Mouse (Mus musculus): ENCODE measurements around the gene Tspan5. TPM values are rescaled to one million over a fixed set of nuclear protein-coding genes. Genes with fewer than 3 reads are reported as not detected.

The Tspan5 gene
- polyA plus RNA-seq, 1 experiment from 2014 or later = 25.3 TPM

GRCm38 (mm10) chr3:138852982-138853689, 111.1 kb downstream of the Tspan5 start:
- Histone ChIP-seq H3K9me3 (no peaks in the 10 kb centered on the region), H3K4me3 (no peak overlapping the region), H3K27ac (no peak overlapping the region), H3K4me1 (peaks cover 91% of the 10 kb centered on the region), H3K27me3 (ENCODE audit: poor library complexity, severe bottlenecking) (peaks cover 40% of the 10 kb centered on the region; the same call in 1 of the 2 replicates), H3K36me3 (replicated peaks) (no peaks in the 10 kb centered on the region)
- no peak for DNase-seq (ENCODE audit: extremely low spot score, low spot score)
- WGBS = 54% methylated on average over 13 of the region's 13 CpGs

GRCm38 (mm10) chr3:138853996-138854836, 112.2 kb downstream of the Tspan5 start:
- 58% methylated on average over 16 of the region's 16 CpGs for WGBS
- Histone ChIP-seq H3K27ac (peak overlapping the region; percentile 75), H3K4me1 (peaks cover 100% of the 10 kb centered on the region), H3K36me3 (replicated peaks) (no peaks in the 10 kb centered on the region), H3K9me3 (no peaks in the 10 kb centered on the region), H3K27me3 (ENCODE audit: poor library complexity, severe bottlenecking) (peaks cover 29% of the 10 kb centered on the region; the same call in 1 of the 2 replicates), H3K4me3 (no peak overlapping the region)
- DNase-seq (ENCODE audit: extremely low spot score, low spot score) = no peak

GRCm38 (mm10) chr3:138855387-138855786, 113.4 kb downstream of the Tspan5 start:
- H3K9me3 ChIP-seq = no peaks in the 10 kb centered on the region
- no peak overlapping the region for H3K4me3 ChIP-seq
- no peak for DNase-seq (ENCODE audit: extremely low spot score, low spot score)
- peaks cover 100% of the 10 kb centered on the region for H3K4me1 ChIP-seq
- H3K36me3 ChIP-seq (replicated peaks) = no peaks in the 10 kb centered on the region
- no peak overlapping the region for H3K27ac ChIP-seq
- H3K27me3 ChIP-seq (ENCODE audit: poor library complexity, severe bottlenecking) = peaks cover 19% of the 10 kb centered on the region; the same call in 1 of the 2 replicates
- WGBS = 88% methylated on average over 5 of the region's 5 CpGs

- Histone ChIP-seq H3K27ac (peak overlapping the region; percentile 82), H3K4me3 (no peak overlapping the region), H3K9me3 (no peaks in the 10 kb centered on the region), H3K4me1 (peaks cover 94% of the 10 kb centered on the region), H3K27me3 (ENCODE audit: poor library complexity, severe bottlenecking) (peaks cover 3% of the 10 kb centered on the region; the same call in 1 of the 2 replicates), H3K36me3 (replicated peaks) (no peaks in the 10 kb centered on the region)
- DNase-seq (ENCODE audit: extremely low spot score, low spot score) = no peak
- whole genome bisulfite sequencing = 61% methylated on average over 4 of the region's 4 CpGs
Observed at GRCm38 (mm10) chr3:138856946-138857345, 115.0 kb downstream of the Tspan5 start.

GRCm38 (mm10) chr3:138857805-138858546, 116.0 kb downstream of the Tspan5 start:
- WGBS = 55% methylated on average over 12 of the region's 12 CpGs

GRCm38 (mm10) chr3:138858649-138859048, 116.7 kb downstream of the Tspan5 start:
- H3K4me1 ChIP-seq = peaks cover 77% of the 10 kb centered on the region
- peak overlapping the region; percentile 82 for H3K27ac ChIP-seq
- WGBS = 80% methylated on average over 6 of the region's 6 CpGs

More at GRCm38 (mm10) chr3:138857805-138858546, 116.0 kb downstream of the Tspan5 start:
- H3K27me3 ChIP-seq (ENCODE audit: poor library complexity, severe bottlenecking) = no peaks in the 10 kb centered on the region
- no peaks in the 10 kb centered on the region for H3K9me3 ChIP-seq
- DNase-seq (ENCODE audit: extremely low spot score, low spot score) = no peak
- H3K36me3 ChIP-seq (replicated peaks) = no peaks in the 10 kb centered on the region
- H3K4me3 ChIP-seq = no peak overlapping the region
- peak overlapping the region; percentile 82 for H3K27ac ChIP-seq
- H3K4me1 ChIP-seq = peaks cover 83% of the 10 kb centered on the region

GRCm38 (mm10) chr3:138859166-138859565, 117.2 kb downstream of the Tspan5 start:
- DNase-seq (ENCODE audit: extremely low spot score, low spot score) = no peak
- H3K36me3 ChIP-seq (replicated peaks) = no peaks in the 10 kb centered on the region
- H3K4me1 ChIP-seq = peaks cover 71% of the 10 kb centered on the region
- no peaks in the 10 kb centered on the region for H3K27me3 ChIP-seq (ENCODE audit: poor library complexity, severe bottlenecking)
- peak overlapping the region; percentile 82 for H3K27ac ChIP-seq
- WGBS = 87% methylated on average over 8 of the region's 8 CpGs
- H3K9me3 ChIP-seq = no peaks in the 10 kb centered on the region
- H3K4me3 ChIP-seq = no peak overlapping the region

More at GRCm38 (mm10) chr3:138858649-138859048, 116.7 kb downstream of the Tspan5 start:
- Histone ChIP-seq H3K9me3 (no peaks in the 10 kb centered on the region), H3K4me3 (no peak overlapping the region), H3K27me3 (ENCODE audit: poor library complexity, severe bottlenecking) (no peaks in the 10 kb centered on the region), H3K36me3 (replicated peaks) (no peaks in the 10 kb centered on the region)
- DNase-seq (ENCODE audit: extremely low spot score, low spot score) = no peak

- no peak for DNase-seq (ENCODE audit: extremely low spot score, low spot score)
- no peak overlapping the region for H3K4me3 ChIP-seq
- H3K4me1 ChIP-seq = peaks cover 66% of the 10 kb centered on the region
- WGBS = 50% methylated on average over 8 of the region's 8 CpGs
- H3K27ac ChIP-seq = peak overlapping the region; percentile 82
- no peaks in the 10 kb centered on the region for H3K9me3 ChIP-seq
- no peaks in the 10 kb centered on the region for H3K27me3 ChIP-seq (ENCODE audit: poor library complexity, severe bottlenecking)
- H3K36me3 ChIP-seq (replicated peaks) = no peaks in the 10 kb centered on the region
Observed at GRCm38 (mm10) chr3:138859666-138860065, 117.7 kb downstream of the Tspan5 start.

GRCm38 (mm10) chr3:138860257-138860760, 118.3 kb downstream of the Tspan5 start:
- Histone ChIP-seq H3K4me3 (no peak overlapping the region), H3K4me1 (peaks cover 60% of the 10 kb centered on the region), H3K36me3 (replicated peaks) (no peaks in the 10 kb centered on the region), H3K27ac (0 out of 2 replicates have a peak overlapping the region, but pooled peaks have one; percentile 82), H3K27me3 (ENCODE audit: poor library complexity, severe bottlenecking) (no peaks in the 10 kb centered on the region), H3K9me3 (no peaks in the 10 kb centered on the region)
- WGBS = 79% methylated on average over 11 of the region's 11 CpGs
- DNase-seq (ENCODE audit: extremely low spot score, low spot score) = no peak

GRCm38 (mm10) chr3:138861032-138861431, 119.0 kb downstream of the Tspan5 start:
- peaks cover 53% of the 10 kb centered on the region for H3K4me1 ChIP-seq
- H3K4me3 ChIP-seq = no peak overlapping the region
- H3K9me3 ChIP-seq = no peaks in the 10 kb centered on the region; the same call in 1 of the 2 replicates
- H3K36me3 ChIP-seq (replicated peaks) = no peaks in the 10 kb centered on the region
- no peak for DNase-seq (ENCODE audit: extremely low spot score, low spot score)
- H3K27me3 ChIP-seq (ENCODE audit: poor library complexity, severe bottlenecking) = no peaks in the 10 kb centered on the region
- WGBS = 86% methylated on average over 9 of the region's 9 CpGs
- H3K27ac ChIP-seq = no peak overlapping the region

- H3K9me3 ChIP-seq = peaks cover 4% of the 10 kb centered on the region; the same call in 1 of the 2 replicates
- DNase-seq (ENCODE audit: extremely low spot score, low spot score) = no peak
- H3K27me3 ChIP-seq (ENCODE audit: poor library complexity, severe bottlenecking) = no peaks in the 10 kb centered on the region
- no peak overlapping the region for H3K27ac ChIP-seq
- H3K36me3 ChIP-seq (replicated peaks) = no peaks in the 10 kb centered on the region
- H3K4me3 ChIP-seq = no peak overlapping the region
- WGBS = 86% methylated on average over 3 of the region's 3 CpGs
- H3K4me1 ChIP-seq = peaks cover 47% of the 10 kb centered on the region
Observed at GRCm38 (mm10) chr3:138861589-138861988, 119.6 kb downstream of the Tspan5 start.

- WGBS = 78% methylated on average over 12 of the region's 12 CpGs
Observed at GRCm38 (mm10) chr3:138864166-138864648, 122.2 kb downstream of the Tspan5 start.

More at GRCm38 (mm10) chr3:138864166-138864648, 122.2 kb downstream of the Tspan5 start:
- no peaks in the 10 kb centered on the region for H3K36me3 ChIP-seq (replicated peaks)
- peaks cover 29% of the 10 kb centered on the region for H3K4me1 ChIP-seq
- DNase-seq (ENCODE audit: extremely low spot score, low spot score) = no peak
- peaks cover 4% of the 10 kb centered on the region; the same call in 1 of the 2 replicates for H3K9me3 ChIP-seq
- no peak overlapping the region for H3K27ac ChIP-seq
- H3K4me3 ChIP-seq = no peak overlapping the region
- no peaks in the 10 kb centered on the region for H3K27me3 ChIP-seq (ENCODE audit: poor library complexity, severe bottlenecking)

Measured in forebrain, embryonic 10.5 days (tissue).